Mouse (Mus musculus): ENCODE results near the gene Kcnip4. TPM values are rescaled to one million over a fixed set of nuclear protein-coding genes. Genes with fewer than 3 reads are reported as not detected.

Kcnip4 gene
- polyA plus RNA-seq, 1 experiment = not detected

- TF ChIP-seq GATA1 (IDR thresholded peaks at IDR 0.05; ENCODE audit: low read length) = no peak
Observed at GRCm38 (mm10) chr5:49188236-49188635, 336.5 kb downstream of the Kcnip4 start.

- TF ChIP-seq GATA1 (IDR thresholded peaks at IDR 0.05; ENCODE audit: low read length) = no peak
Observed at GRCm38 (mm10) chr5:49150116-49150811, 374.4 kb downstream of the Kcnip4 start.

- no peak for TF ChIP-seq GATA1 (IDR thresholded peaks at IDR 0.05; ENCODE audit: low read length)
Observed at GRCm38 (mm10) chr5:49149684-49150083, 375.0 kb downstream of the Kcnip4 start.

GRCm38 (mm10) chr5:49095432-49095831 lies 429.3 kb downstream of the Kcnip4 start:
- TF ChIP-seq GATA1 (IDR thresholded peaks at IDR 0.05; ENCODE audit: low read length) = no peak

GRCm38 (mm10) chr5:49094945-49095344 lies 429.8 kb downstream of the Kcnip4 start:
- no peak for TF ChIP-seq GATA1 (IDR thresholded peaks at IDR 0.05; ENCODE audit: low read length)

- TF ChIP-seq GATA1 (IDR thresholded peaks at IDR 0.05; ENCODE audit: low read length) = no peak
Observed at GRCm38 (mm10) chr5:49094306-49094705, 430.4 kb downstream of the Kcnip4 start.

GRCm38 (mm10) chr5:49090122-49090680 lies 434.5 kb downstream of the Kcnip4 start:
- no peak for TF ChIP-seq GATA1 (IDR thresholded peaks at IDR 0.05; ENCODE audit: low read length)

GRCm38 (mm10) chr5:49065646-49066045 lies 459.1 kb downstream of the Kcnip4 start:
- TF ChIP-seq GATA1 (IDR thresholded peaks at IDR 0.05; ENCODE audit: low read length) = no peak

- no peak for TF ChIP-seq GATA1 (IDR thresholded peaks at IDR 0.05; ENCODE audit: low read length)
Observed at GRCm38 (mm10) chr5:49058926-49059325, 465.8 kb downstream of the Kcnip4 start.

- TF ChIP-seq GATA1 (IDR thresholded peaks at IDR 0.05; ENCODE audit: low read length) = no peak
Observed at GRCm38 (mm10) chr5:49057636-49058340, 466.9 kb downstream of the Kcnip4 start.

GRCm38 (mm10) chr5:49047960-49048359 lies 476.7 kb downstream of the Kcnip4 start:
- no peak for TF ChIP-seq GATA1 (IDR thresholded peaks at IDR 0.05; ENCODE audit: low read length)

GRCm38 (mm10) chr5:49041259-49041845 lies 483.4 kb downstream of the Kcnip4 start:
- TF ChIP-seq GATA1 (IDR thresholded peaks at IDR 0.05; ENCODE audit: low read length) = no peak

- TF ChIP-seq GATA1 (IDR thresholded peaks at IDR 0.05; ENCODE audit: low read length) = no peak
Observed at GRCm38 (mm10) chr5:48997359-48997758, 527.3 kb downstream of the Kcnip4 start.

GRCm38 (mm10) chr5:48989145-48989659 lies 535.5 kb downstream of the Kcnip4 start:
- no peak for TF ChIP-seq GATA1 (IDR thresholded peaks at IDR 0.05; ENCODE audit: low read length)

- TF ChIP-seq GATA1 (IDR thresholded peaks at IDR 0.05; ENCODE audit: low read length) = no peak
Observed at GRCm38 (mm10) chr5:48942378-48943088, 582.2 kb downstream of the Kcnip4 start.

All from G1E-ER4 (cell line).